Comparison of ENCODE assay signal across 19 mouse cellular contexts in the genomic region with DNA sequence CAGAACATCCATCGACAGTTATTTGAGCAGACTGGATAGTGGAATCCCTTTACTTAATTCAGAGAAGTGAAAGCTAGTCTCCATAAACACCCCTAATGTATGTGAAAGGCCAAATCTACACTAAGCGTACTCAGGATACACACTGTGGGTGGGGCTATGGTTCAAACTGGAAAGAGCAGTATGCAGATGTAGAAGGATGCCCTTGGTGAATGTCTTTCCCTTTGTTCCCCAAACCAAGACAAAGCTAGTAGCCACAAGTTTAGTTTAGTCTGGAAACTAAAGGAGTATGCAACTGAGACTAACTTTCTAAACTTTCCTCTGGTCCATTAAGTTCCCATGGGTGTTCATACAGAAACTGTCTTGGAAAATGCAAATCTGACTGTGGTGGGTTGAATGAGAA. TPM values are rescaled to one million over a fixed set of nuclear protein-coding genes. Genes with fewer than 3 reads are reported as not detected.
"Had no signal": no experiment of that assay in that cellular context is flagged by ENCODE, and none has a peak within 500 bp of the region (broad histone marks: within the 10 kb centered on the region; RNA-seq: fewer than 3 reads in every experiment).

No protein-coding gene starts in this region.

- H3K9me3 ChIP-seq: midbrain, embryonic 10.5 days; midbrain, embryonic 12.5 days had no signal

- H3K27me3 ChIP-seq: midbrain, embryonic 12.5 days; neural tube, embryonic 12.5 days had no signal

- ATAC-seq: midbrain, embryonic 16.5 days had no signal

- H3K4me1 ChIP-seq: midbrain, embryonic 10.5 days; midbrain, embryonic 12.5 days; neural tube, embryonic 12.5 days had no signal

- H3K36me3 ChIP-seq: midbrain, embryonic 10.5 days; midbrain, embryonic 12.5 days; neural tube, embryonic 12.5 days had no signal

- H3K9ac ChIP-seq: lung, embryonic 14.5 days; midbrain, embryonic 12.5 days; neural tube, embryonic 12.5 days had no signal

- H3K4me3 ChIP-seq: midbrain, embryonic 10.5 days; midbrain, embryonic 12.5 days; neural tube, embryonic 12.5 days had no signal

- H3K4me2 ChIP-seq: lung, embryonic 14.5 days; midbrain, embryonic 12.5 days; neural tube, embryonic 12.5 days had no signal

- H3K27ac ChIP-seq: midbrain, embryonic 10.5 days; midbrain, embryonic 12.5 days; neural tube, embryonic 12.5 days had no signal

- DNase-seq: lung, adult 18-20 months; lung, embryonic 14.5 days; lung, postnatal 10 days; lung, postnatal 4 days; midbrain, embryonic 14.5 days; right cerebral cortex, postnatal 14 days; spleen, adult 18-20 months; thymus, adult 18-20 months; thymus, postnatal 14 days; thymus, postnatal 36 days had no signal

RNA-seq across cellular contexts. Expression of a gene that starts 45.5 kb away (rescaled TPM):
- polyA plus RNA-seq: lung, embryonic 14.5 days; lung, embryonic 16.5 days; midbrain, embryonic 10.5 days; midbrain, embryonic 12.5 days; midbrain, embryonic 14.5 days; midbrain, embryonic 16.5 days; neural tube, embryonic 12.5 days; neural tube, embryonic 14.5 days; stomach, embryonic 14.5 days; stomach, embryonic 16.5 days; thymus, postnatal 0 days had no signal
